Mouse (Mus musculus): ENCODE measurements at regions not wholly inside any gene's neighbourhood (a gene's known extent, or its start where the extent isn't known, plus 50 kb on each side); places are given as distances from the start of the nearest gene placed in this dataset.

GRCm38 (mm10) chr6:88976581-88976980 lies 74.5 kb downstream of the Tpra1 start:
- TF ChIP-seq CTCF (IDR thresholded peaks at IDR 0.05; ENCODE audit: extremely low read depth, insufficient read depth, insufficient read length, insufficient replicate concordance) (no peak), POLR2A (IDR thresholded peaks at IDR 0.05; ENCODE audit: low read depth, low read length) (no peak)

All from spleen, adult 2 months (tissue).